Mouse (Mus musculus) cerebral cortex, adult 2 months (tissue): Measurements from ENCODE around the gene Krt77.

Experiments
- WGBS: fragments of 180-500 bp; shearing (Covaris S2); methylation state at CpG from one replicate; pipeline ENCODE4 v1.1.7; 2018; 5-methylcytosine and 5-hydroxymethylcytosine counted together

Gene Krt77

GRCm38 (mm10) chr15:101869431-101869830 lies at the start of gene Krt77:
Gene Krt77 (minus strand): TSS chr15:101869705.
- 8% methylated on average over 6 of the region's 6 CpGs for WGBS

- 76% methylated on average over 2 of the region's 2 CpGs for WGBS
These were observed 46.6 kb upstream of the Krt77 start for GRCm38 (mm10) chr15:101916072-101916471.

- WGBS: 87% methylated on average over 5 of the region's 5 CpGs
These were observed 35.3 kb upstream of the Krt77 start for GRCm38 (mm10) chr15:101904849-101905248.

- 79% methylated on average over 12 of the region's 12 CpGs for WGBS
These were observed 33.0 kb upstream of the Krt77 start for GRCm38 (mm10) chr15:101902171-101903149.

GRCm38 (mm10) chr15:101895216-101895615 lies 25.7 kb upstream of the Krt77 start:
- 92% methylated on average over 4 of the region's 4 CpGs for WGBS

- WGBS: 76% methylated on average over 4 of the region's 4 CpGs
These were observed 23.3 kb upstream of the Krt77 start, which contains the start of gene Krt76 for GRCm38 (mm10) chr15:101892820-101893219. Gene Krt76 (minus strand): TSS chr15:101892920.

GRCm38 (mm10) chr15:101879776-101880175 lies 10.3 kb upstream of the Krt77 start:
- WGBS: 39% methylated on average over 11 of the region's 11 CpGs

GRCm38 (mm10) chr15:101878041-101878440 lies 8.5 kb upstream of the Krt77 start:
- WGBS: 74% methylated on average over 2 of the region's 2 CpGs

- WGBS: 59% methylated on average over 1 of the region's 1 CpGs
These were observed 4.9 kb upstream of the Krt77 start for GRCm38 (mm10) chr15:101874383-101874782.

GRCm38 (mm10) chr15:101873231-101873630 lies 3.7 kb upstream of the Krt77 start:
- 67% methylated on average over 4 of the region's 4 CpGs for WGBS

- 43% methylated on average over 7 of the region's 7 CpGs for WGBS
These were observed 2.8 kb downstream of the Krt77 start for GRCm38 (mm10) chr15:101866754-101867153.

- whole genome bisulfite sequencing: 63% methylated on average over 13 of the region's 13 CpGs
These were observed 8.9 kb downstream of the Krt77 start for GRCm38 (mm10) chr15:101860421-101861130.

GRCm38 (mm10) chr15:101859735-101860170 lies 9.8 kb downstream of the Krt77 start:
- whole genome bisulfite sequencing: under 1% methylated on average over 33 of the region's 33 CpGs

- 43% methylated on average over 11 of the region's 11 CpGs for WGBS
These were observed 10.7 kb downstream of the Krt77 start for GRCm38 (mm10) chr15:101858673-101859425.

GRCm38 (mm10) chr15:101856696-101857095 lies 12.8 kb downstream of the Krt77 start:
- WGBS: 68% methylated on average over 5 of the region's 5 CpGs

GRCm38 (mm10) chr15:101855732-101856131 lies 13.8 kb downstream of the Krt77 start:
- WGBS: 65% methylated on average over 3 of the region's 3 CpGs

GRCm38 (mm10) chr15:101854294-101854693 lies 15.2 kb downstream of the Krt77 start:
- WGBS: 39% methylated on average over 5 of the region's 5 CpGs

- 43% methylated on average over 5 of the region's 5 CpGs for WGBS
These were observed 16.9 kb downstream of the Krt77 start for GRCm38 (mm10) chr15:101852571-101852970.

GRCm38 (mm10) chr15:101850694-101851093 lies 18.8 kb downstream of the Krt77 start, which contains the start of gene Krt1:
Gene Krt1 (minus strand): TSS chr15:101850794.
- whole genome bisulfite sequencing: 89% methylated on average over 6 of the region's 6 CpGs

- under 1% methylated on average over 35 of the region's 37 CpGs for WGBS
These were observed 23.5 kb downstream of the Krt77 start for GRCm38 (mm10) chr15:101845971-101846403.

- WGBS: 83% methylated on average over 9 of the region's 9 CpGs
These were observed 26.3 kb downstream of the Krt77 start for GRCm38 (mm10) chr15:101843192-101843591.
